ENCODE assay signal across 11 mouse cellular contexts in genomic region chr8:11705818-11706217, GRCm38 (mm10). TPM values are rescaled to one million over a fixed set of nuclear protein-coding genes. Genes with fewer than 3 reads are reported as not detected.
DNase-seq lines count a peak whose midpoint lies in the region; ATAC-seq and TF ChIP-seq lines count a peak whose summit lies in the region.
"Had no signal": no experiment of that assay in that cellular context is flagged by ENCODE, and none has a peak within 500 bp of the region (broad histone marks: within the 10 kb centered on the region; RNA-seq: fewer than 3 reads in every experiment).

No protein-coding gene starts in this region.

- no peak overlapping the region for H3K27ac ChIP-seq in hindbrain, postnatal 0 days
- H3K27ac ChIP-seq: hindbrain, embryonic 15.5 days; liver, embryonic 13.5 days had no signal

- ATAC-seq in hindbrain, postnatal 0 days: no peak

- no peak for TF ChIP-seq CTCF in hindbrain, postnatal 0 days (IDR thresholded peaks at IDR 0.05; ENCODE audit: low read depth)

- H3K4me2 ChIP-seq in hindbrain, postnatal 0 days (ENCODE audit: low read depth, low read length): no peak overlapping the region
- H3K4me2 ChIP-seq: hindbrain, embryonic 15.5 days; liver, embryonic 13.5 days had no signal

- WGBS in hindbrain, postnatal 0 days: 84% methylated on average over 12 of the region's 12 CpGs

- intact Hi-C loops in heart, postnatal 36 days (cut with DNase I): no loop called here

- no peak overlapping the region for H3K4me3 ChIP-seq in hindbrain, postnatal 0 days (ENCODE audit: low read length)
- H3K4me3 ChIP-seq: hindbrain, embryonic 15.5 days; liver, embryonic 13.5 days had no signal

- no peak overlapping the region for H3K9ac ChIP-seq in hindbrain, postnatal 0 days (replicated peaks; ENCODE audit: low read length)
- H3K9ac ChIP-seq: hindbrain, embryonic 15.5 days; liver, embryonic 13.5 days had no signal

- H3K4me1 ChIP-seq in hindbrain, postnatal 0 days (ENCODE audit: insufficient read depth, low read length): no peaks in the 10 kb centered on the region
- H3K4me1 ChIP-seq: hindbrain, embryonic 15.5 days had no signal

- no peaks in the 10 kb centered on the region for H3K27me3 ChIP-seq in hindbrain, postnatal 0 days (ENCODE audit: insufficient read depth, low read length)
- H3K27me3 ChIP-seq: hindbrain, embryonic 15.5 days; liver, embryonic 13.5 days had no signal

- DNase-seq in layer of hippocampus, adult 9-11 months: peak; percentile 48
- DNase-seq in layer of hippocampus, postnatal 36 days: no peak
- peak; percentile 51 to 69 for DNase-seq in gastrocnemius, adult 8-10 months (ENCODE audit: low spot score in 2 of 2)
- peak; percentile 30 to 42 for DNase-seq in heart, postnatal 36 days
- DNase-seq in right cerebral cortex, postnatal 14 days: peak; percentile 31
- DNase-seq in hindbrain, postnatal 0 days (ENCODE audit: low spot score): no peak
- DNase-seq in spleen, postnatal 4 days (ENCODE audit: low spot score in 2 of 2): no peak
- DNase-seq in T-cell, adult 2 months (ENCODE audit: low spot score): no peak
- DNase-seq: liver, embryonic 13.5 days had no signal

- no peaks in the 10 kb centered on the region for H3K36me3 ChIP-seq in hindbrain, postnatal 0 days (ENCODE audit: insufficient read depth, low read length)
- H3K36me3 ChIP-seq: hindbrain, embryonic 15.5 days; liver, embryonic 13.5 days had no signal

- H3K9me3 ChIP-seq in hindbrain, postnatal 0 days (ENCODE audit: low read length): no peaks in the 10 kb centered on the region
- H3K9me3 ChIP-seq: hindbrain, embryonic 15.5 days; liver, embryonic 13.5 days had no signal

RNA-seq across cellular contexts. Expression of gene 1700016D06Rik, which starts 5.0 kb away (rescaled TPM):
- not detected for total RNA-seq in layer of hippocampus, postnatal 36 days (2021)
- total RNA-seq in gastrocnemius, adult 8-10 months (2022): not detected
- total RNA-seq in heart, postnatal 36 days (2021): not detected
- not detected in 2 replicates for total RNA-seq in hindbrain, postnatal 0 days (2014; rRNA removed)
- polyA plus RNA-seq in hindbrain, postnatal 0 days (2015; fragmentation: Nextera tagmentation; extraction: Ambion mirVana): 0.82 TPM in 1 of 2 replicates, not detected in the other
- total RNA-seq: common myeloid progenitor, adult 5-6 weeks had no signal
- polyA plus RNA-seq: hindbrain, embryonic 15.5 days; liver, embryonic 13.5 days had no signal

RNA-seq across cellular contexts. Expression of gene Arhgef7, which starts 21.7 kb away (rescaled TPM):
- 100 to 1,000 TPM; 122 to 126 TPM for total RNA-seq in layer of hippocampus, postnatal 36 days (2021)
- total RNA-seq in gastrocnemius, adult 8-10 months (2022): 10 to 100 TPM; 26.8 to 33.1 (median 29.5) TPM
- total RNA-seq in heart, postnatal 36 days (2021): 100 to 1,000 TPM; 125 to 130 TPM
- 101 and 105 TPM in 2 replicates for total RNA-seq in hindbrain, postnatal 0 days (2014; rRNA removed)
- 49.7 and 53.9 TPM in 2 replicates for polyA plus RNA-seq in hindbrain, postnatal 0 days (2015; fragmentation: Nextera tagmentation; extraction: Ambion mirVana)

Comparison
In these comparisons a context has a peak if more than half of its experiments do, and no peak if none do; other contexts are left out.
1. DNase-seq: peak in layer of hippocampus, adult 9-11 months (single experiment), gastrocnemius, adult 8-10 months (2 of 2), heart, postnatal 36 days (2 of 2) and right cerebral cortex, postnatal 14 days (single experiment); none in layer of hippocampus, postnatal 36 days (0 of 2), hindbrain, postnatal 0 days (single experiment), spleen, postnatal 4 days (0 of 2) and T-cell, adult 2 months (single experiment).